Mouse (Mus musculus) Patski (cell line): ENCODE measurements at regions not wholly inside any gene's neighbourhood (a gene's known extent, or its start where the extent isn't known, plus 50 kb on each side); places are given as distances from the start of the nearest gene placed in this dataset.

ENCODE experiments used
- ATAC-seq: fragments of 100-300 bp; one replicate; pipeline ENCODE4 v1.8.0; 2021
- CTCF ChIA-PET: fragments of 350-600 bp; sonication (Branson Sonifier 250); formaldehyde crosslinking; loops from one replicate; lab custom pipeline; 2022; ENCODE audit warnings: inconsistent platforms; lab: Charles Lee
- POLR2A ChIA-PET: fragments of 350-600 bp; sonication (Branson Sonifier 250); formaldehyde crosslinking; loops from one replicate; lab custom pipeline; 2022; ENCODE audit warnings: antibody characterized with exemption, inconsistent platforms; lab: Charles Lee
- DNase-seq: peaks from one replicate; pipeline ENCODE4 v3.0.0-alpha.2; 2011; ENCODE audit warnings: low read depth, low spot score
- H3K27me3 ChIP-seq: fragments of 371-371 bp; one replicate; pipeline ENCODE4 v1.5.1; 2021
- CTCF ChIP-seq: fragments of 100-300 bp; IDR thresholded peaks from one replicate; pipeline ENCODE4 v1.5.1; 2021
- in situ Hi-C: fragments of 300-500 bp; cut with MboI; formaldehyde crosslinking; loops from 3 replicates; pipeline ENCODE4 v1.11.1; 2018; ENCODE audit warnings: low pct_unique_long_range_greater_than_20kb, mixed read lengths

GRCm38 (mm10) chr5:111971952-111972351 lies 238.2 kb downstream of the Gm26897 start:
- ATAC-seq (no peak), DNase-seq (no peak)
- H3K27me3 ChIP-seq: no peaks in the 10 kb centered on the region
- in situ Hi-C loops: no loop called here
- ChIA-PET CTCF (no interaction called here), POLR2A (no interaction called here)
- no peak for TF ChIP-seq CTCF

GRCm38 (mm10) chr5:111975686-111976085 lies 242.0 kb downstream of the Gm26897 start:
- DNase-seq (no peak), ATAC-seq (no peak)
- in situ Hi-C loops: no loop called here
- TF ChIP-seq CTCF: no peak
- ChIA-PET CTCF (no interaction called here), POLR2A (interaction anchor here (0.6 kb wide), 1 partner anchor 179 kb away, joined by 5 read pairs; no protein-coding TSS in a partner anchor)
- H3K27me3 ChIP-seq: no peaks in the 10 kb centered on the region

- TF ChIP-seq CTCF: no peak
- CTCF ChIA-PET: no interaction called here
- DNase-seq (no peak), ATAC-seq (no peak)
- in situ Hi-C loops: no loop called here
- POLR2A ChIA-PET: no interaction called here
- no peaks in the 10 kb centered on the region for H3K27me3 ChIP-seq
Measured at GRCm38 (mm10) chr5:111979601-111980000, 245.9 kb downstream of the Gm26897 start.

GRCm38 (mm10) chr5:111982106-111982505 lies 248.4 kb downstream of the Gm26897 start:
- no peaks in the 10 kb centered on the region for H3K27me3 ChIP-seq
- ChIA-PET CTCF (no interaction called here), POLR2A (interaction anchor here (0.6 kb wide), 1 partner anchor 13 kb away, joined by 4 read pairs; no protein-coding TSS in a partner anchor)
- ATAC-seq (no peak), DNase-seq (no peak)
- no peak for TF ChIP-seq CTCF
- in situ Hi-C loops: no loop called here

GRCm38 (mm10) chr5:111985997-111986396 lies 252.3 kb downstream of the Gm26897 start:
- POLR2A ChIA-PET: no interaction called here
- ATAC-seq: no peak
- TF ChIP-seq CTCF: no peak
- no peak for DNase-seq
- in situ Hi-C loops: no loop called here
- CTCF ChIA-PET: no interaction called here
- H3K27me3 ChIP-seq: no peaks in the 10 kb centered on the region

- ATAC-seq (no peak), DNase-seq (no peak)
- no peak for TF ChIP-seq CTCF
- ChIA-PET CTCF (no interaction called here), POLR2A (no interaction called here)
- H3K27me3 ChIP-seq: no peaks in the 10 kb centered on the region
- in situ Hi-C loops: no loop called here
Measured at GRCm38 (mm10) chr5:111987036-111987435, 253.3 kb downstream of the Gm26897 start.

- ATAC-seq: no peak
- no peak for DNase-seq
- POLR2A ChIA-PET: no interaction called here
- CTCF ChIA-PET: no interaction called here
- peaks cover 6% of the 10 kb centered on the region for H3K27me3 ChIP-seq
- in situ Hi-C loops: no loop called here
- TF ChIP-seq CTCF: no peak
Measured at GRCm38 (mm10) chr5:111991805-111992204, 258.1 kb downstream of the Gm26897 start.

GRCm38 (mm10) chr5:111993221-111993620 lies 259.1 kb downstream of the Cryba4 start:
- DNase-seq: no peak
- ATAC-seq: no peak
- peaks cover 6% of the 10 kb centered on the region for H3K27me3 ChIP-seq
- TF ChIP-seq CTCF: no peak
- ChIA-PET POLR2A (no interaction called here), CTCF (no interaction called here)
- in situ Hi-C loops: no loop called here

GRCm38 (mm10) chr5:111993930-111994329 lies 258.4 kb downstream of the Cryba4 start:
- ATAC-seq (no peak), DNase-seq (no peak)
- no peak for TF ChIP-seq CTCF
- POLR2A ChIA-PET: no interaction called here
- peaks cover 11% of the 10 kb centered on the region for H3K27me3 ChIP-seq
- in situ Hi-C loops: no loop called here
- CTCF ChIA-PET: no interaction called here

- in situ Hi-C loops: no loop called here
- DNase-seq: no peak
- ATAC-seq: no peak
- CTCF ChIA-PET: no interaction called here
- POLR2A ChIA-PET: no interaction called here
- peaks cover 16% of the 10 kb centered on the region for H3K27me3 ChIP-seq
- no peak for TF ChIP-seq CTCF
Measured at GRCm38 (mm10) chr5:111996806-111997205, 255.5 kb downstream of the Cryba4 start.

GRCm38 (mm10) chr5:112001742-112002701 lies 250.3 kb downstream of the Cryba4 start:
- in situ Hi-C loops: no loop called here
- H3K27me3 ChIP-seq: peaks cover 15% of the 10 kb centered on the region
- POLR2A ChIA-PET: interaction anchor here (0.6 kb wide), 1 partner anchor 270 kb away, joined by 3 read pairs; no protein-coding TSS in a partner anchor
- TF ChIP-seq CTCF: no peak
- DNase-seq: no peak
- no peak for ATAC-seq
- CTCF ChIA-PET: no interaction called here
